Mouse (Mus musculus) R1 (cell line): Measurements from ENCODE around the gene Gm4763.
"Not testable (repeated sequence)": the region's sequence is repeated elsewhere in the genome, so short reads cannot be mapped to it uniquely, and the experiment has no call there.

ENCODE experiments used
- DNase-seq: peaks from one replicate; pipeline ENCODE4 v3.0.0-alpha.2; 2018; ENCODE audit warnings: low read depth, low spot score

The Gm4763 gene

GRCm38 (mm10) chr7:24726808-24727207 is at the start of gene Gm4763:
Gene Gm4763 (minus strand): TSS chr7:24726908.
- not testable (repeated sequence) for DNase-seq

- DNase-seq = peak; percentile 45
Observed at GRCm38 (mm10) chr7:24776145-24776544, 49.4 kb upstream of the Gm4763 start.

- DNase-seq = no peak
Observed at GRCm38 (mm10) chr7:24773942-24774535, 47.3 kb upstream of the Gm4763 start.

- DNase-seq = peak; percentile 67
Observed at GRCm38 (mm10) chr7:24771361-24771760, 44.7 kb upstream of the Gm4763 start.

GRCm38 (mm10) chr7:24762574-24762973 is 35.9 kb upstream of the Gm4763 start:
- no peak for DNase-seq

GRCm38 (mm10) chr7:24761161-24761560 is 34.5 kb upstream of the Gm4763 start:
- DNase-seq = no peak

GRCm38 (mm10) chr7:24760211-24760610 is 33.5 kb upstream of the Gm4763 start, which contains the start of gene Cd177:
Gene Cd177 (minus strand): TSS chr7:24760311.
- no peak for DNase-seq

GRCm38 (mm10) chr7:24758520-24758919 is 31.8 kb upstream of the Gm4763 start:
- DNase-seq = no peak

- no peak for DNase-seq
Observed at GRCm38 (mm10) chr7:24753476-24753875, 26.8 kb upstream of the Gm4763 start.

GRCm38 (mm10) chr7:24751610-24752009 is 24.9 kb upstream of the Gm4763 start:
- DNase-seq = no peak

- DNase-seq = no peak
Observed at GRCm38 (mm10) chr7:24750695-24751094, 24.0 kb upstream of the Gm4763 start.

GRCm38 (mm10) chr7:24735970-24736670 is 9.4 kb upstream of the Gm4763 start:
- peak; percentile 13 for DNase-seq

GRCm38 (mm10) chr7:24715039-24715438 is 11.7 kb downstream of the Gm4763 start:
- DNase-seq = no peak

- DNase-seq = no peak
Observed at GRCm38 (mm10) chr7:24708832-24709292, 17.8 kb downstream of the Gm4763 start, which contains the start of gene BC049730. Gene BC049730 (plus strand): TSS chr7:24709242.

GRCm38 (mm10) chr7:24702841-24703240 is 23.9 kb downstream of the Gm4763 start:
- DNase-seq = not testable (repeated sequence)

GRCm38 (mm10) chr7:24697891-24698290 is 28.8 kb downstream of the Gm4763 start:
- DNase-seq = peak; percentile 73

GRCm38 (mm10) chr7:24692693-24693092 is 34.0 kb downstream of the Gm4763 start:
- not testable (repeated sequence) for DNase-seq

GRCm38 (mm10) chr7:24687519-24687918 is 39.2 kb downstream of the Gm4763 start:
- DNase-seq = not testable (repeated sequence)

- DNase-seq = not testable (repeated sequence)
Observed at GRCm38 (mm10) chr7:24684121-24684520, 42.6 kb downstream of the Gm4763 start.

- peak; percentile 49 for DNase-seq
Observed at GRCm38 (mm10) chr7:24676575-24676974, 50.1 kb downstream of the Gm4763 start, which contains the start of gene Tex101. Gene Tex101 (minus strand): TSS chr7:24676675.

GRCm38 (mm10) chr7:24671944-24672439 is 54.7 kb downstream of the Gm4763 start:
- DNase-seq = peak; percentile 59
